Comparison of ENCODE assay signal across 8 mouse cellular contexts in genomic region chr17:34640778-34641601, GRCm38 (mm10). TPM values are rescaled to one million over a fixed set of nuclear protein-coding genes. Genes with fewer than 3 reads are reported as not detected.
DNase-seq lines count a peak whose midpoint lies in the region; ATAC-seq and TF ChIP-seq lines count a peak whose summit lies in the region.

No protein-coding gene starts in this region.

- peak overlapping the region; percentile 62 for H3K9ac ChIP-seq in heart, embryonic 13.5 days
- H3K9ac ChIP-seq in neural tube, embryonic 14.5 days (replicated peaks; ENCODE audit: low read depth, low read length): no peak overlapping the region

- peak; percentile 30 for DNase-seq in gastrocnemius, adult 2 months
- DNase-seq in gastrocnemius, postnatal 10 days: no peak
- peak; percentile 95 for DNase-seq in 3T3-L1 (ENCODE audit: low read depth, low spot score)
- peak; percentile 85 to 89 for DNase-seq in cerebellum, postnatal 36 days
- DNase-seq in kidney, postnatal 4 days: peak; percentile 55 to 71
- no peak for DNase-seq in urinary bladder, postnatal 25 days (ENCODE audit: low spot score)

- H3K36me3 ChIP-seq in heart, embryonic 13.5 days: no peaks in the 10 kb centered on the region
- no peaks in the 10 kb centered on the region for H3K36me3 ChIP-seq in neural tube, embryonic 14.5 days (ENCODE audit: control insufficient read depth, insufficient read depth, low read length)

- intact Hi-C loops in gastrocnemius, adult 2 months (cut with DNase I): loop anchor here (10.0 kb wide), 1 partner anchor 194 kb away; the partner anchor contains the start of genes Dxo and Stk19

- H3K4me1 ChIP-seq in heart, embryonic 13.5 days: peaks cover 23% of the 10 kb centered on the region
- peaks cover 8% of the 10 kb centered on the region for H3K4me1 ChIP-seq in neural tube, embryonic 14.5 days (ENCODE audit: control insufficient read depth, insufficient read depth, low read length)

- H3K27ac ChIP-seq in gastrocnemius, adult 2 months: peak overlapping the region; percentile 73
- peak overlapping the region; percentile 79 for H3K27ac ChIP-seq in heart, embryonic 13.5 days (replicated peaks)
- peak overlapping the region; percentile 58 for H3K27ac ChIP-seq in neural tube, embryonic 14.5 days (ENCODE audit: low read depth, low read length)

- WGBS in heart, embryonic 13.5 days: 18% methylated on average over 11 of the region's 11 CpGs
- WGBS in neural tube, embryonic 14.5 days: 12% methylated on average over 11 of the region's 11 CpGs

- H3K9me3 ChIP-seq in heart, embryonic 13.5 days: no peaks in the 10 kb centered on the region
- H3K9me3 ChIP-seq in neural tube, embryonic 14.5 days (ENCODE audit: control insufficient read depth, low read length): no peaks in the 10 kb centered on the region

- H3K4me3 ChIP-seq in gastrocnemius, adult 2 months: no peak overlapping the region
- no peak overlapping the region for H3K4me3 ChIP-seq in heart, embryonic 13.5 days
- H3K4me3 ChIP-seq in neural tube, embryonic 14.5 days (ENCODE audit: low read depth, low read length): no peak overlapping the region

- no peak for ATAC-seq in heart, embryonic 13.5 days (ENCODE audit: extremely low read depth, insufficient number of reproducible peaks, low FRiP score, low TSS enrichment)
- ATAC-seq in neural tube, embryonic 14.5 days (ENCODE audit: low read depth): no peak

- H3K4me2 ChIP-seq in heart, embryonic 13.5 days: peak overlapping the region; percentile 19
- peak overlapping the region; percentile 0; the same call in 1 of the 2 replicates for H3K4me2 ChIP-seq in neural tube, embryonic 14.5 days (ENCODE audit: low read depth, low read length)

- TF ChIP-seq CTCF in gastrocnemius, adult 2 months (IDR thresholded peaks at IDR 0.05): peak; percentile 18; the same call in 1 of the 2 replicates

- peaks cover 11% of the 10 kb centered on the region; the same call in 1 of the 2 replicates for H3K27me3 ChIP-seq in heart, embryonic 13.5 days (replicated peaks)
- no peaks in the 10 kb centered on the region for H3K27me3 ChIP-seq in neural tube, embryonic 14.5 days (ENCODE audit: control insufficient read depth, insufficient read depth, low read length)

RNA-seq across cellular contexts. Expression of gene Fkbpl, which starts 3.6 kb away (rescaled TPM):
- 1 to 10 TPM; 4.5 to 9.3 TPM for total RNA-seq in gastrocnemius, adult 2 months (2021)
- 1 to 10 TPM; 4.5 to 4.7 TPM for total RNA-seq in gastrocnemius, postnatal 10 days (2021)
- 10.4 and 10.7 TPM in 2 replicates for polyA plus RNA-seq in heart, embryonic 13.5 days (2015; fragmentation: Nextera tagmentation; extraction: Ambion mirVana)
- 11.5 and 14.8 TPM in 2 replicates for polyA plus RNA-seq in neural tube, embryonic 14.5 days (2014; fragmentation: Nextera tagmentation; extraction: Ambion mirVana)

RNA-seq across cellular contexts. Expression of gene Atf6b, which starts 6.0 kb away (rescaled TPM):
- 1 to 10 TPM; 7.1 to 9.1 TPM for total RNA-seq in gastrocnemius, adult 2 months (2021)
- 10 to 100 TPM; 12.7 to 14.4 TPM for total RNA-seq in gastrocnemius, postnatal 10 days (2021)
- polyA plus RNA-seq in heart, embryonic 13.5 days (2015; fragmentation: Nextera tagmentation; extraction: Ambion mirVana): 56.1 and 56.2 TPM in 2 replicates
- polyA plus RNA-seq in neural tube, embryonic 14.5 days (2014; fragmentation: Nextera tagmentation; extraction: Ambion mirVana): 71.8 and 92.5 TPM in 2 replicates

RNA-seq across cellular contexts. Expression of gene Prrt1, which starts 11.7 kb away (rescaled TPM):
- total RNA-seq in gastrocnemius, adult 2 months (2021): under 1 TPM; 0.28 to 0.36 TPM
- under 1 TPM; 0.61 to 0.63 TPM for total RNA-seq in gastrocnemius, postnatal 10 days (2021)
- 0.15 and 0.31 TPM in 2 replicates for polyA plus RNA-seq in heart, embryonic 13.5 days (2015; fragmentation: Nextera tagmentation; extraction: Ambion mirVana)
- 6.7 and 9.3 TPM in 2 replicates for polyA plus RNA-seq in neural tube, embryonic 14.5 days (2014; fragmentation: Nextera tagmentation; extraction: Ambion mirVana)

RNA-seq across cellular contexts. Expression of gene Ppt2, which starts 12.7 kb away (rescaled TPM):
- 10 to 100 TPM; 40.5 to 42.2 TPM for total RNA-seq in gastrocnemius, adult 2 months (2021)
- 10 to 100 TPM; 32.6 to 33.7 TPM for total RNA-seq in gastrocnemius, postnatal 10 days (2021)
- 26.1 and 27.6 TPM in 2 replicates for polyA plus RNA-seq in heart, embryonic 13.5 days (2015; fragmentation: Nextera tagmentation; extraction: Ambion mirVana)
- polyA plus RNA-seq in neural tube, embryonic 14.5 days (2014; fragmentation: Nextera tagmentation; extraction: Ambion mirVana): 21.9 and 25.4 TPM in 2 replicates

RNA-seq across cellular contexts. Expression of gene Egfl8, which starts 25.2 kb away (rescaled TPM):
- 1 to 10 TPM; 1.5 to 1.9 TPM for total RNA-seq in gastrocnemius, adult 2 months (2021)
- total RNA-seq in gastrocnemius, postnatal 10 days (2021): 10 to 100 TPM; 13.8 to 15.2 TPM
- 1.0 and 1.2 TPM in 2 replicates for polyA plus RNA-seq in heart, embryonic 13.5 days (2015; fragmentation: Nextera tagmentation; extraction: Ambion mirVana)
- 6.0 and 18.2 TPM in 2 replicates for polyA plus RNA-seq in neural tube, embryonic 14.5 days (2014; fragmentation: Nextera tagmentation; extraction: Ambion mirVana)

Comparison
In these comparisons a context has a peak if more than half of its experiments do, and no peak if none do; other contexts are left out.
1. DNase-seq: peak in gastrocnemius, adult 2 months (single experiment), 3T3-L1 (single experiment), cerebellum, postnatal 36 days (2 of 2) and kidney, postnatal 4 days (2 of 2); none in gastrocnemius, postnatal 10 days (single experiment) and urinary bladder, postnatal 25 days (single experiment).
2. Peak in every context shown above with its lines, with median percentiles within 50 percentile points of each other: H3K27ac ChIP-seq.